Mouse (Mus musculus) gastrocnemius, adult 8-10 months (tissue): ENCODE data around the gene Fbxo7. TPM values are rescaled to one million over a fixed set of nuclear protein-coding genes. Genes with fewer than 3 reads are reported as not detected.
A peak's percentile ranks its signal among the peaks of the same experiment; 100 is the strongest.
"Not testable (repeated sequence)": the region's sequence is repeated elsewhere in the genome, so short reads cannot be mapped to it uniquely, and the experiment has no call there.

Source experiments
- DNase-seq, 2 experiments: peaks; one replicate each; pipeline ENCODE4 v3.0.0; 2022; ENCODE audit warnings: low spot score in 2 of 2
- total RNA-seq, 4 experiments: library from RNA; stranded (reverse); gene quantifications; 2 replicates each; pipeline ENCODE4 v1.2.4; 2022

Gene Fbxo7
- total RNA-seq = 10 to 100 TPM in 2 of 4 experiments, 1 to 10 TPM in 2; 9.4 to 11.9 (median 10.1) TPM

DNA sequence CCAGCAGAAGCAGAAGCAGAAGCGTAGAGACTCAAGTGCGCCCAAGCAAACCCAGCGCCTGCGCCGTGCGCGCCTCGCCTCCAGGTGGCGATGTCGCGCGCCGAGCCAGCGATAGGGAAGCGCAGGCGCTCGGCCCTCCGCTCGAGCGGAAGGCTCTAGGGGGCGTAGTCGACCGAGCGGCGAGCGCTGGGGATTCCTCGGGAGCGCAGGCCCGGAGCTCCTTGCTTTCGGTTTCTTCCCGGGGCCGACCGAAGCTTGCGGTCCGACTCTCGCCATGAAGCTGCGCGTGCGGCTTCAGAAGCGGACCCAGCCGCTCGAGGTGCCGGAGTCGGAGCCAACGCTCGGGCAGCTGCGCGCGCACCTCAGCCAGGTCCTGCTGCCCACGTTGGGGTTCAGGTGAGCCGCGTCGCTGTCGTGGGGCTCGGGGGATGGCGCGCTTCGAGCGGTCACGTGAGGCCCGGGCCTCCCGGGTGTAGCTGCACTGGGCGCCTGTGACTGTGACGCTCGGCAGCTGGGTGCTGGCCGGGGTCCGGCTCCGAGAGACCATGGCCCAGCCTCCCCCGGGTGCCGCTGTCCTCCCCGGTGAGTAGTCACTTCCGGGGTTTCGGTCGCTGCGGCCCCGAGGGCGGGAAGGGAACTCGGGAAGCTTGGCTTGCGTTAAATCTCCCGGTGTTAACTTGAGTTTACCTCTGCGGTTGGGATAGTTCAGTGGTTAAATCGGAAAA is at the start of gene Fbxo7:
Gene Fbxo7 (plus strand): TSS at position 224 of the 725 bp plus-strand sequence.
- peak; percentile 69 to 79 for DNase-seq

DNA sequence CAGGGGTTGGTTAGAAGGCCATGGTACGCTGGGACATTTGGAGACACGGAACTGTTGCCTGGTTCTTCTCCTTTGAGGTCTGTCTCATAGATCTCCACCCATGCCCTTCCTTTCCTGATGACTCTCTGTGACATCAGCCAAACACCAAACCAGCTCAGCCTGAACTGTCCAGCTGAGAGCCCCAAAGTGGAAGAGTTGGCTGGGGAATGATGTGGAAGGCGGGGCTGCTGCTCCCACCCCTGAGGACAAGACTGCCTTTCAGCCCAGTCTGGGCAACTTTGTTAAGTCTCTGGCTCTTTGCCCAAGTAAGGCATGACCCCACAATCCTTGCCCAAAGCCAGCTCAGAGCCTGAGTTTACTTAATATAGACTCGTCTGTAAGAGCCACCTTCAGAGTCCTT is 48.9 kb upstream of the Fbxo7 start:
- DNase-seq = no peak

DNA sequence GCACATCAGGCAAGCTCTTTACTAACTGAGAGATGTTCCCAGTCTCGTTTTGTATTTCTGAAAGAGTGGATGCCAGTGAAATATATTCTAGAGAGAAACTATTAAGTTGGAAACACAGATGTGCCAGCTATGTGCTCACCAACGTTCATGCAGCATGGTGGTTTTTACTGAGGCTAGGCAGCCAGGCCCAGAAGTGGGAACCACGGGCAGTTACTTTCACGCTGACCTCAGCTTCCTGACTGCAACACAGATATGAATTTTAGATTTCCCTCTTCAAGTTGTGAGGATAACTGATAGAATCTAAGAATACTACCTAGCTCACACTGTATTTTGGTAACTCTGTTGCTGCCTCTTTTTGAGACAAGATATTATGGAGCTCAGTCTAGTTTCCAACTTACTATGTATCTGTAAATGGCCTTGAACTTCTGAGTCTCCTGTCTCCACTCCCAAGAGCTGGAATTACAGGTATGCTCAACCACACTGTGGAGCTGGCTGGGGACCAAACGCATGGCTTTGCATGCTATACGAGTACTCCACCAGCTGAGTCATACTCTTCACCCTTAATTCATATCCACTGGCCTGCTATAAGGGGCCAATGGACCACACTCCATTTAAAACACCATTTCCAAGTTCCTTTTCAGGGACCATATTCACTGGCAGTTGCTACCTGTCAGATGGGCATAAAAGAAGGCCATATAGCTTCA is 32.2 kb upstream of the Fbxo7 start:
- DNase-seq = no peak

DNA sequence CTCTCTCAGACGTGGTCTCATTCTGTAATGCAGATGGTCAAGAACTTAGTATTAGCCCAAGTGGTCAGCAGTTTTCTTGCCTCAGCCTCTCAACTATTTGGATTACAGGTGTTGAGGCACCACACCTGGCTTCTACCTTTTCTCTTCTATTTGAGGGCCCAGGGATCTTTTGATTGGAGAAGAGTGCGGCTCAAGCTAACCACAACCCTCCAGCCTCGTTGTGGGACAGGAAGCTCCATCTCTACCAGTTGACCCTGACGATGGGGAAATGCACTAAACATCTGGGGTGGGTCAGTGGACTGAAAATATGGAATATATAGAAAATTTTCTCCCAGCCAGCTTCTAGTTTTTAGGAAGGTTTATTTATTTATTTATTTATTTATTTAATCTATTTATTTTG is 29.4 kb upstream of the Fbxo7 start:
- DNase-seq = no peak

DNA sequence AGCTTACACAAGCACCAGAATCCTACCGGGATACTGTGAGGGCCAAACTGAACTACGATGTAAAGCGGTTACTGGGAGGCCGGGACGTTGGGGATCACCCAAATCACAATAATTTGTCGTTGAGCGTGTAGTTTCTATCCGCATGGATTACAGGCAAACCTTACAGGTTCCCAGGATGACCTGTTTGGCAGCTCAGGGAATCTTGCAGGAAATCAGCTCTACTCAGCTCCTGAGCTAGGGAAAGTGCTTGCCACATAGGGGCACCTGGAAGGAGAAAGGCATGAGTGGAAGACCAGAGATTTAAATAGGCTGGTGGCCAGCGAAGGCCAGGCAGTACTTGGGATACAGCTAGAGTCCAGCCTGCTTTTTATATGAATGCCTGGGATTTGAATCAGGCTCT is 27.9 kb upstream of the Fbxo7 start:
- no peak for DNase-seq

DNA sequence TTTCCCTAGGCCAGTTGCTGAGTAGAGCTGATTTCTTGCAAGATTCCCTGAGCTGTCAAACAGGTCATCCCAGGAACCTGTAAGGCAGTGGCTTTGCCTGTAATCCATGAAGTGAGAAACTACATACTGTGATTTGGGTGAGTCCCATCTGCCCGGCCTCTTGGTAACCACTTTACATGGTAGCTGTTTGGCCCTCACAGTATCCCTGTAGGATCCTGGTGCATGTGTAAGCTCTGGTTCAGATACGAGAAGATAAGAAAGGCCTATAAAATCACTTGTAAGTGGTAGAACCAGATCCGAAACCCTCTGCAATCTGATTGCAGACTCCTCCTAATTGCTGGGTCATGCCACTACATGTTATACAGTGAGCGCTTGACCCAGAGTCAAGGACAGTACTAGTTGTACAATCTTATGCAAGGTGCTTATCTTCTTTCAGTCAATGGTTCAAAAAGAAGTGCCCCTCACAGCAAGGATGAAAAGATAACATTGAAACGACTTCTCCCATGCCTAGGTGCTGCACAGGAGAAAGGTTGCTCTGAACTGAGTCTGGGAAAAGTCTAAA is 27.1 kb upstream of the Fbxo7 start:
- no peak for DNase-seq

DNA sequence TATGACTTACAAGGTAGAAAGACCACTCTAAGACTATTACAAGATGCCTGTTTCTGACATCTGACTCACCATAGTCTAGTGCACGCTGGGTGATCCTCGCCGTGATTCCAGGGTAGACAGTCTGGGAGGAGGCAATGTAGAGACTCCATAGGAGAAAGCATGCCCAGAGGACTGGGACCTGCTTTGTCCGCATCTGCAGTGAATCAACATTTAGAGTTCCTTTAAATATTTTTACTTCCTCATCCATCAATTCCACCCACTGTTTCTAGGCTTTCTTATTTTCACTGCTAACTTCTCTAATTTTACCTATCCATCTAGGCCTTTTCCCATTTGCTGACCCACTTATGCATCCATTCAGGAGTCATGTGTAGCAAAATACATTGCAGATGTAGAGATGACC is 21.3 kb upstream of the Fbxo7 start:
- no peak for DNase-seq

DNA sequence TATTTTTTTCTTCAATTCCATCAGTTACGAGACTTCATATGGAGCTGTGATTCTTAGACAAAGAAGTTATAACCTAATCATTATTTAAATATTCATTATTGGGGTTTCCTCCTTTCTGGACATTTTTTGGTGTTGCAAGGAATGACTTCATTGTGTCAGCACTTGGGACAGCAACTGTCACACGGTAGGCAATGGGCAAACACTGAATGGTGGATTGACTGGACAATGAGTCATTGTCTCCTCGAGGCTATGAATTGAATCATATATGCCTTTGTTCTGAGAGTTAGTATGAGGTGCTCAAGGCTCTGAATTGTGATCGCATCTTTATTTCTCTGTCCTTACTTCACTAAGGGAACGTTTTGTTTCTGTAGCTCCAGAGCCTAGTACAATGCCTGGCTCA is 15.3 kb upstream of the Fbxo7 start:
- DNase-seq = no peak

DNA sequence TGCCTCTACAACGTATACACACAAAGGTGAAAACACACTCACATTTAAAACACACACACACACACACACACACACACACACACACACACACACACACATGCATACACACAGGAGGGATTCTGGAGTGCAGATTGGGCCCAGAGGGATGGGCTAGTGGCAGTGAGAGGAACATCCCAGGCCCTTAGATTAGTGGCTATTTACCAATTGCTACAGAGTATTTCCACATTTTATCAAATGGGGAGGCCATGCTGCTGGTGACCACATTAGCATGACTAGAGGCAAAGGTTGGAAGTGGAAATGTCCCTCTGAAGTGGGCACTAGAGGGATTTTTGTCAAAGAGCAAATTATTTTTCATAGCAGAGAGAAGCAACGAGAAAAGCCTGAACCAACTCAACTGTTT is 12.1 kb upstream of the Fbxo7 start:
- no peak for DNase-seq

DNA sequence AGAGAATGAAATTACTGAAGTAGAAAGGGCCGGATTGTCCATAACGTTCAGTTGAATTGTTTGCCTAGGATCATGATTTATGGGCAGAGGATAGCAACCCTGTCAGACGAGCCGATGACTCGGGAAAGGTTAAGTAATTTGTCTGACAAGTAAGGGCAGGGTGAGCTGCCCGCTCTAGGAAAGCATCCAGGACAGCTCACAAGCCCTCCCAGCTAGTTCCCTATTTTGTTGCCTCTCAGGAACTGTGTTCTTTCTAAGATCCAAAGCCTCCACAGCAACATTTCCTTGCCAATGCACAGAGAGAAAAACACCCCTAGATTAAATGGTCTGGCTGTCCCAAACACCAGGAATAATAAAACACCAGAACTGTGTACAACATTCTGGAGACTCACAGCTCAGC is 11.1 kb upstream of the Fbxo7 start:
- DNase-seq = no peak

DNA sequence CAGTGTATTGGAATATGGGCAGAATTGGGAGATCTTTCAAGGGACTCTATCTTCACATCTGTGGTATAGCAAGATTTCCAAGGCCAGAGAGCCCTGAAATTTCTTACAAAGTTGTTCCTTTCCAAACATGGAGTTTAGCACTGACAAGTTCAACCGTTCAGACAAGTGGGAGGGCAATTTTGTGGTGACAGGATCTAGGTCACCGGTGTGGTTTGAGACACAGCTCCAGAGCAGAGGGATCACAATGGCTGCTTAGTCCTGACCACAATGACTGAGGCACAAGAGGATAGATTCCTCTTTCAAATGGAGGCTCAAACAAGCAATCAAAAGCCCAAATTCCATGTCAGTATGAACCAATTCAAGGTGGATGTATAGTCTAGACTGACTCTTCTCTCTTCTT is 10.6 kb upstream of the Fbxo7 start:
- DNase-seq = no peak

DNA sequence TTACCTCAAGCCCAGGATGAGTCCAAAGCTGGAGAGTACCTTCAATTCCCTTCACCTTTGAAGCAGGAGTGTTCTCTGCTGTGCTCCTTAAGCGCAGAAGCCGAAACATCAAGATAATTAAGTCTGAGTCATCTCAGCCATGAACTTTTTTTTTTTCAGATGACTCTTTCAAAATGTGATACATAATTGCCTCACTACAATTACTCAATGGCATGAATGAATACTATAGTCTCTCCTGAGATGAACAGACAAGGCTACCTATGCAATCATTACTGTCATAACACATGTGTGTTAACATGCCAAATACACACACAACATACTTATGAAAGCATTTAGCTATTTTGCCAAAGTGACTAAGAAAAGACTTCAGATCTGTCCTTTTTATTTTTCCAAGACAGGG is 10.0 kb upstream of the Fbxo7 start, which contains the start of gene Bpifc:
Gene Bpifc (minus strand): TSS at position 115 of the 400 bp plus-strand sequence.
- no peak for DNase-seq

DNA sequence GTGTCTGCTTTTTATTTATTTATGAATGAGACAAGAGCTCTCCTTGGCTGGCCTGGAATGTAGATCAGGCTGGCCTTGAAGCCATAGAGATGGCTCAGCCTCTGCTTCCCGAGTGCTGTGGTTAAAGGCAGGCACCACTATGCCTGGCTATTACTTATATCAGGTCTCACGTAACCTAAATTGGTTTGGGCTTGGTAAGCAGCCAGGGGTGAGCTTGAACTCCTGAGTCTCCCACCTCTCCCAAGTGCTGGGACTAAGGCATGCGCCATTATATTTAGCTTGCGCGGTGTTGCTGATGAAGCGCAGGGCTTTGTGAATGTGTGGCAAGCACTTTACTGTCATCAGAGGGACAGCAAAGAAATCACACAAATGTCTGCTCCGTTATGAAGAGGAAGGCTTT is 4.0 kb upstream of the Fbxo7 start:
- no peak for DNase-seq

DNA sequence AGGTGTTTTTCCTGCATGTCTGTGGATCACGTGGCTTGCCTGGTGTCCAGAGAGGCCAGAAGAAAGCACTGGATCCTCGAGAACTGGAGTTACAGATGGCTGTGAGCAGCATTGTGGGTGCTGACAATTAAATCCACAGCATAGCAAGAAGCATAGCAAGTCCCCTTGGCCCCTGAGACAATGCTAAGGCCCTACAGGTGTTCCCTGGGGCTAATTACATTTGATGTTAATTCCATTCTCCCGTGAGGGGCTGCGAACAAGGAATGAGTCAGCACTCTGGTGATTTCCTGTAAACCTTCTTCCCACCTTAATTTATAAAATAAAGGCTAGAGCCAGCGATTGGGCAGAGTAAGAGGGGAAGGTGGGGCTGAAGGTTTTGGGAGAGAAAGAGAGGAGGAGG is 3.0 kb upstream of the Fbxo7 start:
- no peak for DNase-seq

DNA sequence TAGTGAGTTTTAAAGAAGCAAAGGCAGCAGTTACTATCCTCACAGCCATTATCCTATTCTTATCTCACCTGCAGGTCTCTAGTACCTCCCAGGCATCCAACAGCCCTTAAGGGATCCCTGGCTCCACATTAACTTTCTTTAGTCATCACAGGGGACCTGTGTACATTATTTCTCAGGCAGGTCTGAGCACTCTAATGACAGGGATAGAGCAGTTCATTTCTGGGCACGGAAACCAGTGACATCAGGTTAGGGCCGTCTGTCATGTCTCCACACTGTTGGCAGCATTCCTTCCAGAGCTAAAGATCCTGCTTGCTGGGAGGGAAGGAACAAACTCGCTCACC is 394 bp upstream of the Fbxo7 start:
- no peak for DNase-seq

DNA sequence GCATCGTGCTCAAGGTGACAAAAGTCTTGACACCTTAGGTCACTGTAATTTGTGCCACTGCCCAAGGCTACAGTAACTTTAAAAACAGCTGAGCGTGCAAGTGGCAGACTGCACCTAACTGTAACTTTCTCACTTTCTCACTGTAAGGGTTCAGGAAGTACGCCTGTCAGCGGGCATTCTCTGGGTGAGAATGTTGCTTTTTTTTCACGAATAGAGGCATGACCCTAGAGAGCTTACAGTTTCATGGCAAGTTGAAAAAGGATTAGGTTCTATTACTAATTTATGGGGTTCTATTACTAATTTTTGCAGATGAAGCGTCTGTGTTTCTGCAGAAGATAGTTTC is 673 bp downstream of the Fbxo7 start:
- DNase-seq = no peak

DNA sequence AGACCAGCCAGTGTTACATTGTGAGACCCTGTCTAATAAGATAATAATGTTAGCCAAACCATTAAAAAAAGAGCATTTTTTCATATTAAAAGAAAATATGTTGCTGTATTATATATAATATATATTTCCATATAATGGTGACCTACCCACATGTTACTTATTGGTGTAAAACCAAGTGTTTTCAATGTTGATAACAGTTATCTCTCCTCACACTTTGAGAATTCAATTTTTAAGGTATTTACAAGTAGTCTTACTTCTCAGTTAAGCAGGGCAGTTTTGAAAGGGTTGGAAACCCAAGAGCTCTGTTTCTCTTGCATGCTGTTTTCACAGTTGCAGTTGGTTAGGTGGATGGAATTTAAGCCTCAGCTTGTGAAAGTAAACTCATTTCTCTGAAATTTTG is 1.4 kb downstream of the Fbxo7 start:
- no peak for DNase-seq

DNA sequence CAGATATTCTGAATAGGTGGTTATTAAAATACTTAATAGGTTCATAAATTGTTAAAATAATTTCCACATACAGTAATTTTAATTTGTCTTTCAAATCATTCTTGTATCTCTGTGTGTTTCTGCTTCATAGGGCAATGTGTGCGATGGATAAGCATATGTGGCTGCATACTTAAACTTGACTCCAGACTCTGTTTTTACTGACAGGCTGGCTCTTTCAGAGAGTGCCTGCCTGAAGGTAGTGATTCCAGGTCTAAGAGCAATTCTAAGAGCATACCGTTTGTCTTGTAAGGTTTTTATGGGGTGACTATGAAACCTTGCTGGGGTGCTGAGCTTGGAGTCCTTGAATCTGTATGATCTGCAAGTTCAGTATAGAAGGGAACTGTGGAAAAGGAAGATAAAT is 4.1 kb downstream of the Fbxo7 start:
- DNase-seq = no peak

DNA sequence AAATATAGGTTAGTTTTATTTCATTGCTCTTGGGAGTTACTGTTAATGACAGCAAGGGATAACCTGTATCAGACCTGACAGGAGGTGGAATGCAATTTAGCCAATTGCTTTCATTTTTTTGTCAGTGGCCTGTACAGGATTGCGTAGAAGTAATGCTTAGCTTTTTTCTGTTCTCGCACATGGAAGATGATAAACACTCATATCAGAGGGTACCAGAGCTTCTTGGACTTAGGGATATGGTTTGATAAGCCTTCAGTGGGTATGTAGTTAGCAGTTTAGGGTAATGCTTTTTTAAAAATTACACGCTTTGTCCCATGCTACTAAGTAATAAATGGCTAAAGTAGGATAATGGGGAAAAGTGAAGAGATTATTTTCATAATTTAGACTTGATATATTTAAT is 4.6 kb downstream of the Fbxo7 start:
- no peak for DNase-seq

DNA sequence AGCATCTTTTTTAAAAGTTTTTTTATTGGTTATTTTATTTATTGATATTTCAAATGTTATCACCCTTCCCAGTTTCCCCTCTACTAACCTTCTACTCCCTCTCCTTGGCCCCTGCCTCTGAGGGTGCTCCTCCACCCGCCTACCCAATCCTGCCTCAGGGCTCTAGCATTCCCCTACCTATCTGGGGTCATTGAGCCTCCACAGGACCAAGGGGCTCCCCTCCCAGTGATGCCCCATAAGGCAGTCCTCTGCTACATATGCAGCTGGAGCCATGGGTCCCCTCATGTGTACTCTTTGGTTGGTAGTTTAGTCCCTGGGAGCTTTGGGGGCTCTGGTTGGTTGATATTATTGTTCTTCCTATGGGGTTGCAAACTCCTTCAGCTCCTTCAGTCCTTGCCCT is 5.0 kb downstream of the Fbxo7 start:
- DNase-seq = not testable (repeated sequence)

DNA sequence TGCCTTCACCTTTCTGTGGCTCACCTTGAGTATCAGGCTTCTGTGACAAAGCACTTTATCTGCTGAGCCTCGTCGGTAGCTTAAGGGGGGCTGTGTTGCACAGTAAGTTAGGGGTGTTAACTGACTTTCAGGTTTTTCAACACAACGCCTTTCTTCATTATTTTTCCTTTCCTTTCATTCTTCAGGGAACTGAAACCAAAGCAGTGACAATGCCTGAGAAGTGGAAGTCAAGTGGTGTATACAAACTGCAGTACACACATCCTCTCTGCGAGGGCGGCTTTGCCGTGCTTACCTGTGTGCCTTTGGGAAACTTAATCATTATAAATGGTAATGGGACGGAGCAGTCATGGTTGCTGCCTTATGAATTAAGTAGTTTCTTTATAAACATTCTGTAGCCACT is 9.0 kb downstream of the Fbxo7 start:
- DNase-seq = no peak

DNA sequence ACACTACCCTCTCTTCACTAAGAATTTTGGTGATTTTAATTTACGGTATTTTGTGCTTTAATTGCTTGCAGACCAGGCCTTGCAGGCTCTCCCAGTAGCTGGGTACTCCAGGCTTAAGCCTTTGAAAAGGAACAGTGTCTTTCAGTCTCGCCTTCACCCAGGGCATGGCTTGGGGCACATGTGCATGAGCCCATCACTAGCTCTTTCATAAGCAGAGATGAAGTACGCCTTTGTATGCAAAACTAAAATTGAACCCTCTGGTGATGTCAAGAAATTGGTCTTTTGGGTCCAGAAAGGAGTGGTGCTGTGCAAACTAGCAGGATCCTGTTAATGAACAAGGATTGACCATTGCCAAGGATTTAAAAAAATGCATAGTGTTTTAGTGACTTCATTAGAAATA is 10.7 kb downstream of the Fbxo7 start:
- no peak for DNase-seq
